Mouse (Mus musculus) heart, adult 2 months (tissue): ENCODE data around the gene Tmsb4x.

Experiments used
- CTCF ChIP-seq: fragments of 200-600 bp; IDR thresholded peaks from 2 replicates; pipeline ENCODE4 v1.8.1; 2022; ENCODE audit warnings: antibody characterized with exemption, mild to moderate bottlenecking, moderate library complexity
- EP300 ChIP-seq: fragments of 200-500 bp; IDR thresholded peaks from 2 replicates; pipeline ENCODE4 v1.6.1; 2011; ENCODE audit warnings: low read depth, low read length, control low read depth; ENCODE audit not compliant: insufficient read depth

DNA sequence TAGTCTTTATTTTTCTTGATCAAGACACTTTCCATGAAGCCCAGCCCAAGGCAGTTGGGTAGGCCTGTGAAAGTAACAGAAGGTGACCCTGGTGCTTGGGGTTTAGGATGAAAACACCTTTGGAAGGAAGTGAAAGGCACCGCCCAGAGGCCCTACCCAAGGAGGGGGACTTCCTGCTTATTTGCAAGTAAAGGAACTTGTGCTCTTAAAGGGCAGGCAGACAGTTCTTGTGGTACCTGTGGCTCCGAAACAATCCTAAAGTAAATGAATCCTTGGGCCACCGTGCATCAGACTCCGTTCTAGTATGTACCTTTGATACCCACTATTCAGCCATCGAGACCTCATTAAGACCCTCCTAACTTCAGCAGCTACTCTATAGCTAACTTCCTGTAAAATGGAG lies 17.5 kb upstream of the Tmsb4x start:
- TF ChIP-seq CTCF: no peak
- no peak for TF ChIP-seq EP300
